Comparison of ENCODE assay signal across 10 mouse cellular contexts in the genomic region with DNA sequence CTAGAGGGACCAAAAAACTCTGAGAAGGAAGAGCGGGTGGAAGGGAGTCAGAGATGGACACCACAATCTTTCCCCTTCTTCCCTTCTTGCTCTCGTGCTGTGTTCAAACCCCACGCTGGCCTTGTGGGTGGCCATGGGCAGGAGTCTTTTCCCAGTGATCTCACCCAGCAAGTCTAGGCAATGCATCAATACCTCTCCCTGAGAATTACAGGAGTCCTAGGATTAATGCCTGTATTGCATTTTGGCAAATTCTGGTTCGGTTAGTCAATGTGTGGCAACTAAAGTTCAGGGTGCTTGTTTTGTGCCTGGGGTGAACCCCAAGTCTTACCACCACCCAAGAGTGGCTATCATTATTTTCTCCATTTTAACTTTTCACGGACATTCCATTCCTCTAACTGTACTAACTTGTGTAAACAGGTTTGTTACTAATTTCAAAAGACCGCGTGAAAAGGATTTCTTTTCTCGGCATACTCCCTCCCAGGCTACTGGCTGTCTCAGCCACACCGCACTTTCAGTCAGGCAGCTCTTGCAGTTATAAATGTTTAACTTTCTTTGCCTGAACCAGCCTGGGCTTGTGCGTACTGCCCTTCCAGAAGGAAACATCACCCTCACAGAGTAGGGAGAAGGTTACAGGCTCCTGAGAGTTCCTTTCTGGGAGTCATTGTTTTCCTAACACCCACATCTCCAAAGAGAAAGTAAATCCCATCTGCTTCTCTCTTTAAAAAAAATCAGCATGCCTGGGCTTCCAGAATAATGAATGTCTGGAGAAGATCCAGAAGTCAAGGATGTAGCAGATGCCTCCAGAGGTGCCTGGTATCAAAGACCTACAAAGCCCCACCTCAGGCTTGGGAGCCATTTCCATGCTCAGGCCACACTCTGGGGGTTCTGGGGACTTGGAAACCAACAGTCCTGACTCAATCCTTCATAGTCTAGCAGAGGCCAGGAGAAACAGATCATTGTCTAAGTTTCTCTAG. TPM values are rescaled to one million over a fixed set of nuclear protein-coding genes. Genes with fewer than 3 reads are reported as not detected.
DNase-seq lines count a peak whose midpoint lies in the region; ATAC-seq and TF ChIP-seq lines count a peak whose summit lies in the region.
"Had no signal": no experiment of that assay in that cellular context is flagged by ENCODE, and none has a peak within 500 bp of the region (broad histone marks: within the 10 kb centered on the region; RNA-seq: fewer than 3 reads in every experiment).

No protein-coding gene starts in this region.

- H3K4me2 ChIP-seq in forebrain, postnatal 0 days (ENCODE audit: low read depth), result no peak overlapping the region
- H3K4me2 ChIP-seq: hindbrain, embryonic 12.5 days had no signal

- H3K4me3 ChIP-seq in heart, embryonic 10.5 days, result no peak overlapping the region
- no peak overlapping the region for H3K4me3 ChIP-seq in forebrain, postnatal 0 days (ENCODE audit: low read depth, low read length)
- H3K4me3 ChIP-seq: hindbrain, embryonic 12.5 days had no signal

- peak; percentile 52 for DNase-seq in heart, embryonic 10.5 days (ENCODE audit: low spot score)
- no peak for DNase-seq in heart, postnatal 14 days
- DNase-seq in Patski (ENCODE audit: low read depth, low spot score), result peak; percentile 68
- peak; percentile 11 to 23 for DNase-seq in heart, postnatal 10 days
- peak; percentile 82 for DNase-seq in kidney, postnatal 14 days
- no peak for DNase-seq in adrenal gland, postnatal 14 days
- DNase-seq in forebrain, postnatal 0 days, result no peak
- DNase-seq: lung, postnatal 36 days had no signal

- ATAC-seq in Patski, result peak; percentile 98
- ATAC-seq in forebrain, postnatal 0 days, result no peak
- ATAC-seq in monocyte, adult 5-6 weeks (replicated peaks; ENCODE audit: insufficient number of reproducible peaks, low FRiP score, low TSS enrichment, poor library complexity, severe bottlenecking), result no peak

- H3K9ac ChIP-seq in forebrain, postnatal 0 days, result no peak overlapping the region
- H3K9ac ChIP-seq: hindbrain, embryonic 12.5 days had no signal

- H3K9me3 ChIP-seq in heart, embryonic 10.5 days, result no peaks in the 10 kb centered on the region
- H3K9me3 ChIP-seq in forebrain, postnatal 0 days (ENCODE audit: low read length), result no peaks in the 10 kb centered on the region
- H3K9me3 ChIP-seq: hindbrain, embryonic 12.5 days had no signal

- in situ Hi-C loops in Patski (cut with MboI; ENCODE audit: low pct_unique_long_range_greater_than_20kb), result no loop called here

- no peaks in the 10 kb centered on the region for H3K36me3 ChIP-seq in heart, embryonic 10.5 days
- no peaks in the 10 kb centered on the region for H3K36me3 ChIP-seq in forebrain, postnatal 0 days (ENCODE audit: insufficient read depth)
- H3K36me3 ChIP-seq: hindbrain, embryonic 12.5 days had no signal

- TF ChIP-seq CTCF in Patski (IDR thresholded peaks at IDR 0.05), result no peak
- no peak for TF ChIP-seq CTCF in forebrain, postnatal 0 days (IDR thresholded peaks at IDR 0.05; ENCODE audit: low read depth)

- CTCF ChIA-PET in Patski (lab: Charles Lee), result no interaction called here

- H3K27ac ChIP-seq in heart, embryonic 10.5 days, result no peak overlapping the region
- no peak overlapping the region for H3K27ac ChIP-seq in forebrain, postnatal 0 days (ENCODE audit: low read depth, low read length)
- H3K27ac ChIP-seq: hindbrain, embryonic 12.5 days had no signal

- 76% methylated on average over 10 of the region's 10 CpGs for WGBS in heart, embryonic 10.5 days
- 86% methylated on average over 10 of the region's 10 CpGs for WGBS in forebrain, postnatal 0 days

- H3K27me3 ChIP-seq in heart, embryonic 10.5 days (ENCODE audit: insufficient read depth, poor library complexity, severe bottlenecking), result no peaks in the 10 kb centered on the region
- H3K27me3 ChIP-seq in Patski, result no peaks in the 10 kb centered on the region
- no peaks in the 10 kb centered on the region for H3K27me3 ChIP-seq in forebrain, postnatal 0 days (ENCODE audit: insufficient read depth, low read length)
- H3K27me3 ChIP-seq: hindbrain, embryonic 12.5 days had no signal

- intact Hi-C loops in heart, postnatal 14 days (cut with DNase I), result no loop called here
- intact Hi-C loops in heart, postnatal 10 days (cut with DNase I), result no loop called here

- peaks cover 7% of the 10 kb centered on the region; the same call in 1 of the 2 replicates for H3K4me1 ChIP-seq in heart, embryonic 10.5 days
- H3K4me1 ChIP-seq in forebrain, postnatal 0 days (ENCODE audit: insufficient read depth), result no peaks in the 10 kb centered on the region

- POLR2A ChIA-PET in Patski (lab: Charles Lee), result no interaction called here

RNA-seq across cellular contexts. Expression of gene Cyp2s1, which starts 15.1 kb away (rescaled TPM):
- polyA plus RNA-seq in heart, embryonic 10.5 days (2016; fragmentation: Nextera tagmentation; extraction: Ambion mirVana), result 4.7 and 5.5 TPM in 2 replicates
- 1 to 10 TPM; 5.4 to 6.1 TPM for total RNA-seq in heart, postnatal 14 days (2021)
- polyA plus RNA-seq in Patski (2021), result 0.42 TPM
- total RNA-seq in heart, postnatal 10 days (2021), result 1 to 10 TPM; 6.1 to 7.0 TPM
- total RNA-seq in adrenal gland, postnatal 14 days (2021), result 2.9 and 3.3 TPM in 2 replicates
- total RNA-seq in forebrain, postnatal 0 days (2014; rRNA removed), result 1.2 and 2.0 TPM in 2 replicates
- polyA plus RNA-seq in forebrain, postnatal 0 days (2015; fragmentation: Nextera tagmentation; extraction: Ambion mirVana), result 1.4 and 1.9 TPM in 2 replicates
- not detected in 3 replicates for total RNA-seq in monocyte, adult 5-6 weeks (2017)

RNA-seq across cellular contexts. Expression of gene Axl, which starts 43.3 kb away (rescaled TPM):
- polyA plus RNA-seq in heart, embryonic 10.5 days (2016; fragmentation: Nextera tagmentation; extraction: Ambion mirVana), result 53.3 and 54.3 TPM in 2 replicates
- total RNA-seq in heart, postnatal 14 days (2021), result 100 to 1,000 TPM in 1 of 2 experiments, 10 to 100 TPM in 1; 94.3 to 122 TPM
- polyA plus RNA-seq in Patski (2021), result 473 TPM
- total RNA-seq in heart, postnatal 10 days (2021), result 100 to 1,000 TPM; 113 to 139 TPM
- total RNA-seq in adrenal gland, postnatal 14 days (2021), result 44.8 and 57.9 TPM in 2 replicates
- total RNA-seq in forebrain, postnatal 0 days (2014; rRNA removed), result 15.8 and 17.7 TPM in 2 replicates
- polyA plus RNA-seq in forebrain, postnatal 0 days (2015; fragmentation: Nextera tagmentation; extraction: Ambion mirVana), result 14.6 and 16.1 TPM in 2 replicates
- 4.9 to 6.4 TPM (median 5.8 TPM) in 3 replicates for total RNA-seq in monocyte, adult 5-6 weeks (2017)

Comparison
In these comparisons a context has a peak if more than half of its experiments do, and no peak if none do; other contexts are left out.
1. DNase-seq: peak in heart, embryonic 10.5 days (single experiment), Patski (single experiment), heart, postnatal 10 days (2 of 2) and kidney, postnatal 14 days (single experiment); none in heart, postnatal 14 days (0 of 2), adrenal gland, postnatal 14 days (single experiment) and forebrain, postnatal 0 days (single experiment).